Mouse (Mus musculus) adrenal gland, adult (tissue): ENCODE measurements around the gene Surf6.

Experiments
- DNase-seq, 2 experiments: peaks; one replicate each; pipeline ENCODE4 v3.0.0; 2022 to 2023; ENCODE audit warnings: low spot score in 1 of 2; ENCODE audit not compliant: inconsistent age in 2 of 2

Surf6 gene

GRCm38 (mm10) chr2:26902467-26903220, at the start of gene Surf6:
Surf6 (minus strand) TSS chr2:26902879.
- DNase-seq = peak; percentile 97 to 99

- no peak for DNase-seq
Measured at GRCm38 (mm10) chr2:26952193-26952592, 49.5 kb upstream of the Surf6 start.

- DNase-seq = peak in 1 of 2 experiments; percentile 71
Measured at GRCm38 (mm10) chr2:26951346-26951905, 48.7 kb upstream of the Surf6 start.

GRCm38 (mm10) chr2:26950411-26950810, 47.7 kb upstream of the Surf6 start:
- DNase-seq = no peak

- DNase-seq = no peak
Measured at GRCm38 (mm10) chr2:26943253-26943652, 40.6 kb upstream of the Surf6 start.

- DNase-seq = no peak
Measured at GRCm38 (mm10) chr2:26941539-26941938, 38.9 kb upstream of the Surf6 start.

GRCm38 (mm10) chr2:26936425-26936824, 33.7 kb upstream of the Surf6 start:
- DNase-seq = peak in 1 of 2 experiments; percentile 66

- DNase-seq = peak in 1 of 2 experiments; percentile 38
Measured at GRCm38 (mm10) chr2:26935286-26935685, 32.6 kb upstream of the Surf6 start.

GRCm38 (mm10) chr2:26933304-26934055, 30.8 kb upstream of the Surf6 start, which contains the start of the genes Surf4 and Stkld1:
Surf4 (minus strand) TSS chr2:26933928.
Stkld1 (plus strand) TSS chr2:26934047.
- peak; percentile 97 for DNase-seq

GRCm38 (mm10) chr2:26932473-26933303, 30.0 kb upstream of the Surf6 start:
- peak in 1 of 2 experiments; percentile 68 for DNase-seq

GRCm38 (mm10) chr2:26930390-26930789, 27.7 kb upstream of the Surf6 start:
- peak; percentile 75 to 93 for DNase-seq

GRCm38 (mm10) chr2:26927745-26928476, 25.2 kb upstream of the Surf6 start:
- DNase-seq = peak in 1 of 2 experiments; percentile 45

GRCm38 (mm10) chr2:26921784-26922183, 19.1 kb upstream of the Surf6 start:
- peak; percentile 75 to 86 for DNase-seq

- DNase-seq = peak in 1 of 2 experiments; percentile 53
Measured at GRCm38 (mm10) chr2:26920190-26920855, 17.6 kb upstream of the Surf6 start.

GRCm38 (mm10) chr2:26919684-26920083, 17.0 kb upstream of the Surf6 start:
- peak; percentile 59 to 78 for DNase-seq

GRCm38 (mm10) chr2:26916738-26917137, 14.1 kb upstream of the Surf6 start:
- no peak for DNase-seq

- peak; percentile 89 to 96 for DNase-seq
Measured at GRCm38 (mm10) chr2:26915927-26916728, 13.4 kb upstream of the Surf6 start, which contains the start of the genes Surf2 and Surf1. Surf2 (plus strand) TSS chr2:26916367. Surf1 (minus strand) TSS chr2:26916530.

GRCm38 (mm10) chr2:26914148-26914941, 11.7 kb upstream of the Surf6 start:
- peak in 1 of 2 experiments; percentile 27 for DNase-seq
